Comparison of ENCODE assay signal across 8 mouse cellular contexts in the genomic region with DNA sequence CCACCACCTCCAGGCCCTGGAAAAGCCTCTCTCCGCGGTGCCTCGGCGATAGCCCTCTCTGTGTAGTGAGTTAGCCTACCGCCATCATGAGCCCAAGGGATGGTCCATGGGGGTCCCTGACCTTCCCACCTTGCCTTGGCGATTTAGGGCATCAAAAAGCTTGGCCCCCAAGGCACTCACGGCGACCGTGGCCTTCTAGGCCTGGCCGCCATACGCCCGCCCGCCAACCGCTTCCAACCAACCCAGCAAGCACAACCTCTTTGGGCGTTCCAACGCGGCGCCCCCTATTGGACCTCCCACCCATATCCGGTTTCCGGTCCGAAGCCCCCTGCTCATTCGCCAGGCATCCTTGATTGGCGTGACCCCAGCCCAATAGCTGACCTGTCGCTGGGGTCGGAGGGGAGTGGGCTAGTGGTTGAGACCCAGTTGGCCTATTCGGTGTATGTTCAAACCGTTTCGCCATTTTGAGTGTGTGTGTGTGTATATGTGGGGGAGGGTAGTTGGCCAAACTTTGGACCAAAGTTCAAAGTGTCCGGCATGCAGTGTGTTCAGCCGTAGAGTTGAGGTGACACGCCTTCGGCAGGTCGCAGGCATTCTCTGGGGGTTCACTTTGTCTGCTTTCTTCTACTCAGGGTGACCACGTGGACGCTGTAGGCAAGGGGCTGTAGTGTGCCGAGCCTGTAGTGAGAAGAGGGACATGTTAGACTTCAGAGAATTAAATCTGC. TPM values are rescaled to one million over a fixed set of nuclear protein-coding genes. Genes with fewer than 3 reads are reported as not detected.
DNase-seq lines count a peak whose midpoint lies in the region.

No protein-coding gene starts in this region.

- peaks cover 33% of the 10 kb centered on the region for H3K27me3 ChIP-seq in megakaryocyte, embryonic 14.5 days (replicated peaks)

- peaks cover 17% of the 10 kb centered on the region for H3K36me3 ChIP-seq in megakaryocyte, embryonic 14.5 days (replicated peaks; ENCODE audit: low read length)

- H3K9me3 ChIP-seq in megakaryocyte, embryonic 14.5 days = peaks cover 52% of the 10 kb centered on the region

- peak; percentile 19 for DNase-seq in adrenal gland, adult 2 months
- DNase-seq in adrenal gland, adult (ENCODE audit: inconsistent age in 2 of 2, low spot score in 1 of 2) = no peak
- peak; percentile 45 to 47 for DNase-seq in B cell, adult 2 months
- peak; percentile 15 to 29 for DNase-seq in cerebellum, postnatal 36 days
- DNase-seq in frontal cortex, postnatal 14 days (ENCODE audit: low spot score in 2 of 2) = peak; percentile 78 to 79
- DNase-seq in layer of hippocampus, adult 8-10 months (ENCODE audit: low spot score in 2 of 2) = peak; percentile 14 to 21
- peak; percentile 34 to 43 for DNase-seq in right cerebral cortex, postnatal 36 days (ENCODE audit: low spot score in 2 of 2)

- H3K4me3 ChIP-seq in megakaryocyte, embryonic 14.5 days (replicated peaks) = peak overlapping the region; percentile 95

- H3K4me1 ChIP-seq in megakaryocyte, embryonic 14.5 days = peaks cover 75% of the 10 kb centered on the region

RNA-seq across cellular contexts. Expression of a gene that starts 11.2 kb away (rescaled TPM):
- total RNA-seq in adrenal gland, adult 2 months (2021) = 1,000 to 10,000 TPM; 2,774 to 2,898 TPM
- polyA plus RNA-seq in adrenal gland, adult 2 months (2012; rRNA removed) = 1,329 and 1,576 TPM in 2 replicates
- 1,000 to 10,000 TPM; 1,786 to 1,958 (median 1,837) TPM for total RNA-seq in layer of hippocampus, adult 8-10 months (2022)
- 1,157 and 1,276 TPM in 2 replicates for polyA plus RNA-seq in megakaryocyte, embryonic 14.5 days (2012; ENCODE audit: insufficient read depth, low replicate concordance)

RNA-seq across cellular contexts. Expression of a gene that starts 51.2 kb away (rescaled TPM):
- total RNA-seq in adrenal gland, adult 2 months (2021) = 1 to 10 TPM; 2.1 to 2.5 TPM
- polyA plus RNA-seq in adrenal gland, adult 2 months (2012; rRNA removed) = 0.07 TPM in 1 of 2 replicates, not detected in the other
- total RNA-seq in layer of hippocampus, adult 8-10 months (2022) = 1 to 10 TPM; 1.2 to 2.9 (median 1.8) TPM
- 0.57 TPM in 1 of 2 replicates, not detected in the other for polyA plus RNA-seq in megakaryocyte, embryonic 14.5 days (2012; ENCODE audit: insufficient read depth, low replicate concordance)

Comparison
In these comparisons a context has a peak if more than half of its experiments do, and no peak if none do; other contexts are left out.
1. DNase-seq: peak in adrenal gland, adult 2 months (single experiment), B cell, adult 2 months (2 of 2), cerebellum, postnatal 36 days (2 of 2), frontal cortex, postnatal 14 days (2 of 2), layer of hippocampus, adult 8-10 months (2 of 2) and right cerebral cortex, postnatal 36 days (2 of 2); none in adrenal gland, adult (0 of 2).